Mouse (Mus musculus): Measurements from ENCODE around the gene Taldo1.

DNA sequence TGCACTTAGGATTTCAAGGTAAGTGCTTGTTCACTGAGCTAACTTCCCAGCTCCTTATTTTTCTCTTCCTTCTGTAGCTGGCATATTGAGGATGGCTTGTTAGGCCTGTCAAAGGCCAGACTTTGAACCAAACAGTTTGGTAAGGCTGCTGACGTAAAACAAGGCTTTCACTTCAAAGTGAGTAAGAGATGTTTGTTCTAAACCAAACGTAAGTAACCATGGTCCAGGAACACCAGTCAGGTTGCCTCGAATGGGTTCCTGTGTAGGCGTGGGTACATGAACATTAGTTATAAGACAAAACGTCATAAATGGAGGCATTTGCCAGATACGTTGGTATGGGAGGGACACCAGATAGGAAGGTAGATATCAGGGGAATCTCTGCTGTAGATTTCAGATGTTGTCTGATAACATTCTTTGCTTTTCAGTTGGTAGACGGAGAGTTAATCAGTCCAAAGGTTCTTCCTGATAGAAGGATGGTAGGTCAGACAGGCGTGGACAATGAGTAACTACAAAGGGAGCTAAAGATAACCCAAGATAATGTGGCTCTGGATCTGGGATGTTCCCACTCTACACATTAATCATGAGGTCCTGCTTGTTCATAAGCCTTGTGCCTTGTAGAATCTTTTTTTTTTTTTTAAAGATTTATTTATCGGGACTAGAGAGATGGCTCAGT is 28.2 kb downstream of the Taldo1 start:
- TF ChIP-seq CTCF (IDR thresholded peaks at IDR 0.05; ENCODE audit: borderline replicate concordance, extremely low read depth, insufficient read depth, insufficient read length) (no peak), POLR2A (IDR thresholded peaks at IDR 0.05; ENCODE audit: borderline replicate concordance, extremely low read depth, insufficient read depth, insufficient read length, poor library complexity, severe bottlenecking) (no peak)

Measured in brain, embryonic 14.5 days (tissue).